Mouse (Mus musculus) gastrocnemius, adult 2 months (tissue): ENCODE measurements around the gene H2afx. TPM values are rescaled to one million over a fixed set of nuclear protein-coding genes. Genes with fewer than 3 reads are reported as not detected.
"Not testable (repeated sequence)": the region's sequence is repeated elsewhere in the genome, so short reads cannot be mapped to it uniquely, and the experiment has no call there.

Experiments
- DNase-seq: peaks from one replicate; pipeline ENCODE4 v3.0.0; 2022
- H3K27ac ChIP-seq: fragments of 200-600 bp; 2 replicates; pipeline ENCODE4 v1.8.1; 2022; ENCODE audit warnings: mild to moderate bottlenecking
- H3K4me3 ChIP-seq: fragments of 200-600 bp; 2 replicates; pipeline ENCODE4 v1.8.1; 2022; ENCODE audit warnings: mild to moderate bottlenecking, moderate library complexity
- CTCF ChIP-seq: fragments of 200-600 bp; IDR thresholded peaks from 2 replicates; pipeline ENCODE4 v1.8.1; 2022; ENCODE audit warnings: antibody characterized with exemption, mild to moderate bottlenecking, moderate library complexity
- intact Hi-C: fragments of 180-260 bp; cut with DNase I; formaldehyde crosslinking; loops from one replicate; pipeline ENCODE4 v1.15.1; 2025
- microRNA-seq: library from miRNA; unstranded; fragments of <30 nt; microRNA quantifications from one replicate; pipeline ENCODE4 v1.2.0, GENCODE M21; 2021
- total RNA-seq, 2 experiments: library from RNA; stranded (reverse); gene quantifications; 2 replicates each; pipeline ENCODE4 v1.2.3; 2021

The H2afx gene
- total RNA-seq, 2 experiments from 2014 or later, result 8.4 to 8.7 TPM

GRCm38 (mm10) chr9:44352337-44352736, 17.8 kb downstream of the H2afx start:
- no peak for TF ChIP-seq CTCF
- H3K27ac ChIP-seq, result no peak overlapping the region
- DNase-seq, result no peak
- intact Hi-C loops, result no loop called here
- no peak overlapping the region for H3K4me3 ChIP-seq

GRCm38 (mm10) chr9:44353142-44353541, 18.6 kb downstream of the H2afx start:
- Histone ChIP-seq H3K4me3 (no peak overlapping the region), H3K27ac (no peak overlapping the region)
- TF ChIP-seq CTCF, result no peak
- DNase-seq, result no peak
- intact Hi-C loops, result no loop called here

GRCm38 (mm10) chr9:44357207-44357606, 22.7 kb downstream of the H2afx start:
- DNase-seq, result no peak
- peak; percentile 52 for TF ChIP-seq CTCF
- Histone ChIP-seq H3K27ac (no peak overlapping the region), H3K4me3 (no peak overlapping the region)
- intact Hi-C loops, result loop anchor here (1.0 kb wide), 1 partner anchor 65 kb away; no protein-coding TSS in a partner anchor

GRCm38 (mm10) chr9:44361190-44361917, 26.9 kb downstream of the H2afx start, which contains the start of gene Vps11:
Gene Vps11 (minus strand): TSS chr9:44361670.
- peak within 1 kb of the TSS; percentile 87 for H3K27ac ChIP-seq
- no peak for TF ChIP-seq CTCF
- peak within 1 kb of the TSS; percentile 74 for H3K4me3 ChIP-seq
- peak; percentile 96 for DNase-seq
- intact Hi-C loops, result no loop called here

- intact Hi-C loops, DNase-seq: not testable (repeated sequence)
- peak overlapping the region; percentile 74 for H3K4me3 ChIP-seq
- peak overlapping the region; percentile 87 for H3K27ac ChIP-seq
Observed at GRCm38 (mm10) chr9:44361931-44362330, 27.4 kb downstream of the H2afx start.

GRCm38 (mm10) chr9:44364480-44364879, 30.0 kb downstream of the H2afx start:
- DNase-seq, result no peak
- H3K4me3 ChIP-seq, result no peak overlapping the region
- peak; percentile 48 for TF ChIP-seq CTCF
- intact Hi-C loops, result no loop called here
- no peak overlapping the region for H3K27ac ChIP-seq

GRCm38 (mm10) chr9:44373386-44373785, 38.9 kb downstream of the H2afx start:
- Histone ChIP-seq H3K4me3 (no peak overlapping the region), H3K27ac (no peak overlapping the region)
- intact Hi-C loops, result no loop called here
- TF ChIP-seq CTCF, result no peak
- no peak for DNase-seq

- DNase-seq, result no peak
- Histone ChIP-seq H3K27ac (peak overlapping the region; percentile 41), H3K4me3 (no peak overlapping the region)
- no peak for TF ChIP-seq CTCF
- intact Hi-C loops, result no loop called here
Observed at GRCm38 (mm10) chr9:44376141-44376540, 41.6 kb downstream of the H2afx start.

- H3K27ac ChIP-seq, H3K4me3 ChIP-seq, intact Hi-C loops, DNase-seq: not testable (repeated sequence)
Observed at GRCm38 (mm10) chr9:44377335-44377734, 42.8 kb downstream of the H2afx start.

- peak overlapping the region; percentile 96 for H3K27ac ChIP-seq
- no peak for TF ChIP-seq CTCF
- DNase-seq, result no peak
- H3K4me3 ChIP-seq, result peak overlapping the region; percentile 79
- intact Hi-C loops, result no loop called here
Observed at GRCm38 (mm10) chr9:44378153-44378730, 43.7 kb downstream of the H2afx start.

- intact Hi-C loops, result no loop called here
- peak within 1 kb of the TSS; percentile 96 for H3K27ac ChIP-seq
- peak; percentile 48 for TF ChIP-seq CTCF
- DNase-seq, result peak; percentile 100
- H3K4me3 ChIP-seq, result peak within 1 kb of the TSS; percentile 79
Observed at GRCm38 (mm10) chr9:44379054-44379834, 44.8 kb downstream of the H2afx start, which contains the start of gene Hyou1. Gene Hyou1 (plus strand): TSS chr9:44379490.

GRCm38 (mm10) chr9:44379862-44380261, 45.4 kb downstream of the H2afx start:
- intact Hi-C loops, result no loop called here
- no peak for TF ChIP-seq CTCF
- DNase-seq, result no peak
- Histone ChIP-seq H3K4me3 (peak overlapping the region; percentile 79), H3K27ac (peak overlapping the region; percentile 96)

GRCm38 (mm10) chr9:44384596-44384995, 50.1 kb downstream of the H2afx start:
- peak; percentile 6 for DNase-seq
- intact Hi-C loops, result no loop called here
- no peak for TF ChIP-seq CTCF
- no peak overlapping the region for H3K27ac ChIP-seq
- no peak overlapping the region for H3K4me3 ChIP-seq

Small RNA genes lying within 50 kb of the gene (microRNA-seq; reads per million reads assigned to microRNA genes)
- not detected for gene Gm44335

Other genes starting within 250 kb of the H2afx start
- gene Mfrp, start 233.0 kb upstream of the H2afx start, total RNA-seq, result not detected
- gene C1qtnf5, start 227.4 kb upstream of the H2afx start, total RNA-seq, result 1 to 10 TPM; 2.5 to 7.6 TPM
- 1 to 10 TPM in 1 of 2 experiments, under 1 TPM in 1; 0.71 to 1.4 TPM for gene Gm49380, start 221.2 kb upstream of the H2afx start, total RNA-seq
- 1 to 10 TPM; 3.0 to 3.1 TPM for gene Rnf26, start 221.2 kb upstream of the H2afx start, total RNA-seq
- gene Mcam, start 200.2 kb upstream of the H2afx start, total RNA-seq, result 10 to 100 TPM; 17.5 to 24.4 TPM
- gene Cbl, start 100.6 kb upstream of the H2afx start, total RNA-seq, result 10 to 100 TPM in 1 of 2 experiments, 1 to 10 TPM in 1; 7.5 to 13.4 TPM
- not detected for gene Ccdc153, start 94.0 kb upstream of the H2afx start, total RNA-seq
- 1 to 10 TPM in 1 of 2 experiments, under 1 TPM in 1; 0.97 to 1.6 TPM for gene Pdzd3, start 83.2 kb upstream of the H2afx start, total RNA-seq
- gene Nlrx1, start 66.1 kb upstream of the H2afx start, total RNA-seq, result 10 to 100 TPM; 19.2 to 20.8 TPM
- under 1 TPM; 0.28 to 0.97 TPM for gene Abcg4, start 46.1 kb upstream of the H2afx start, total RNA-seq
- 1 to 10 TPM; 6.3 to 6.8 TPM for gene Hinfp, start 29.0 kb upstream of the H2afx start, total RNA-seq
- gene C2cd2l, start 14.4 kb upstream of the H2afx start, total RNA-seq, result 10 to 100 TPM; 14.9 to 17.8 TPM
- gene Dpagt1, start 8.7 kb upstream of the H2afx start, total RNA-seq, result 10 to 100 TPM; 12.3 to 14.1 TPM
- gene Hmbs, start 9.5 kb downstream of the H2afx start, total RNA-seq, result 10 to 100 TPM; 21.9 to 29.1 TPM
- gene Vps11, start 27.0 kb downstream of the H2afx start, total RNA-seq, result 10 to 100 TPM; 16.6 to 19.5 TPM
- 10 to 100 TPM; 24.2 to 33.6 TPM for gene Hyou1, start 44.8 kb downstream of the H2afx start, total RNA-seq
- 100 to 1,000 TPM in 1 of 2 experiments, 10 to 100 TPM in 1; 90.6 to 129 TPM for gene Slc37a4, start 62.2 kb downstream of the H2afx start, total RNA-seq
- gene Rps25, start 72.4 kb downstream of the H2afx start, total RNA-seq, result 100 to 1,000 TPM; 740 to 827 TPM
- gene Trappc4, start 72.9 kb downstream of the H2afx start, total RNA-seq, result 10 to 100 TPM; 15.4 to 21.5 TPM
- gene Ccdc84, start 83.9 kb downstream of the H2afx start, total RNA-seq, result 1 to 10 TPM; 5.0 to 5.7 TPM
- gene Foxr1, start 106.4 kb downstream of the H2afx start, total RNA-seq, result not detected
- under 1 TPM; 0.22 to 0.23 TPM for gene Upk2, start 120.3 kb downstream of the H2afx start, total RNA-seq
- gene Bcl9l, start 148.1 kb downstream of the H2afx start, total RNA-seq, result 10 to 100 TPM; 38.3 to 43.6 TPM
- gene Cxcr5, start 227.2 kb downstream of the H2afx start, total RNA-seq, result not detected